Mouse (Mus musculus) central nervous system, embryonic 11.5 days (tissue): Measurements from ENCODE around the gene Tbc1d8b. TPM values are rescaled to one million over a fixed set of nuclear protein-coding genes. Genes with fewer than 3 reads are reported as not detected.

Experiments
- polyA plus RNA-seq: library from polyadenylated mRNA; depleted of rRNA; stranded (reverse); fragments of >200 nt; gene quantifications from 2 replicates; pipeline ENCODE4 v1.2.3, GENCODE M21; 2012; rRNA removed

Tbc1d8b gene
- polyA plus RNA-seq: 3.4 and 3.5 TPM in 2 replicates

DNA sequence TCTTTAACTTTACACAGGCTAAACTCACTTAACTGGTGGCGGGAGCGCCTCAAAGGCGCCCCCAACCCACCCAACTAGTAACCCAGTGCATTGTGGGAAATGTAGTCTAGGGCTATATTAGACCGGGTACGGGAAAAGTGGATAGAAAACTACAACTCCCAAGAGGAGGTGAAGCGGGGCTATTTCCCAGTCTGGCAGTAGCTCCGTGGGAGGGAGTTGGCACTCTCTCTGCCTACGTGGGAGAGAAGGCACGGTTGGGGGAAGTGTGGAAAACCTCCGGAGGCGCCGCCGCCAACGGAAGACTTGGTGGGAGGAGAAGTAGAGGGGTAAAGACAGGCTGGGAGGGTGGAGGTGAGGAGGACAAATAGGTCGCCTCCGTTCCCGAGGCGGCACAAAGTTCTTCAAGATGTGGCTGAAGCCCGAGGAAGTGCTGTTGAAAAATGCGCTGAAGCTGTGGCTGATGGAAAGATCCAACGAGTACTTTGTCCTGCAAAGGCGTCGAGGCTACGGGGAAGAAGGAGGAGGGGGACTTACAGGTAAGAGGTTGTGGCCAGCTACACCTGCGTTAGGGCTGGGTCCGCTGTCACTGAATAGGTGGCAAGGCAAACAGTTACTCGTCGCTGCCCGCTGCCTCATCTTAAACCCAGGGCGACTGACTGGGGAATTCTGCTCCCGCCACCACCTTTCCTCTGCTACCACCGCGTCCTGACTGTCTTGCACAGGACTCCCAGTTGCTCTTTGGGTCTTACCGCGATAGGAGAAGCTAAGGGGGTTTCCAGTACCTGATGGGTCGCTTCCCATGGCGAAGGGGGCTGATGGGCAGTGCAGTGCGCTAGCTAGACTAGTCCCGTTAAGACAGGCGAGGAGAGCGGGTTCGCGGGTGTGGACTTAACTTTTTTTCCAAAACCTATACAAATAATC, at the start of gene Tbc1d8b:
Tbc1d8b (plus strand) TSS at position 222 of the 921 bp plus-strand sequence.

DNA sequence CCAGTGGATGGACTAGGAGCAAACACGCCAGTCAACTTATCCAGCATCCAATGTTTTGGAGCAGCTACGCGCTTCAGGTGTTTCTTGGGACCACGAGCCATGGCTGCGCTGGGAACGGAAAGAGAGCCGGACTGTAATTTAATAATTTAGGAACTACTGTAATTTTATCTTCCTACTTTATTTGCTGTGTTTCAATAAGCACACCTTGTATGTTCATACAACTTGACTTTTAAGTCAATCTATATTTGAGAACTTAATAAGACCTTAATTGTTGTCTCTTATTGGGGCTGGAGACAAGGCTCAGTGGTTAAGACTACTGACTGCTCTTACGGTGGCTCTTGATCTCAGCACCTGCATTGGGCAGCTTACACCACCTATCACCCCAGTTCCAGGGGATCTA, 29.6 kb downstream of the Tbc1d8b start, which contains the start of gene Gm15013:
Gm15013 (minus strand) TSS at position 101 of the 400 bp plus-strand sequence.

GRCm38 (mm10) chrX:139782278-139783044, 97.7 kb downstream of the Tbc1d8b start, which contains the start of gene Ripply1:
TSS of gene Ripply1 (minus strand) at chrX:139782353.

DNA sequence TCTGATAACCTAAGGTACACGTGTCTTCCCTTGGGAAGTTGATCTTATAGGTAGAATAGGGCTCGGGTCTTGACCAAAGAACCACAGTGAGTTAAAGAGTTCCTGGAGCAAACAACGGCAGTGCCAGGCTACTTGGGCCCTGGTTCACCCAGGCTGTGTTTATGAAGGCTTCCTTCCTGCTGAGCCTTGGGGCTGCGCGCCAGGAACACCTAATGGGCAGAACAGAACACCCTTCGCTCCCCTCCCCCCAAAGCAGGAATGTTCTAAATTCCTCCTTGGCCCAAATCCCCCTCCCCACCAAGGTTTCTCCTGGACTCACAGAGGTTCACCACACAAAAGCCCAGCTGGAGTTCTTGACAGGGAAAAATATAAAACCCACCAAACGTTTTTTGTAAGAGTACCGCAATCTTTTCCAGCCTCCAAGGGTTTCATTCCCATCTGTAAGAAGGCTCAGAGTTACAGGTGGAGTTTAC, 115.6 kb downstream of the Tbc1d8b start, which contains the start of gene Cldn2:
Cldn2 (plus strand) TSS at position 423 of the 473 bp plus-strand sequence.

Other genes with a start within 250 kb of the Tbc1d8b start
- 0.94 and 1.6 TPM in 2 replicates for gene D330045A20Rik, start 204.6 kb upstream of the Tbc1d8b start, polyA plus RNA-seq
- 1.7 TPM in 2 replicates for gene Rnf128, start 121.7 kb upstream of the Tbc1d8b start, polyA plus RNA-seq
- gene Gm15013, start 29.5 kb downstream of the Tbc1d8b start, polyA plus RNA-seq: not detected in 2 replicates
- gene Ripply1, start 97.4 kb downstream of the Tbc1d8b start, polyA plus RNA-seq: 0.55 and 1.1 TPM in 2 replicates
- 0.12 and 0.20 TPM in 2 replicates for gene Cldn2, start 115.8 kb downstream of the Tbc1d8b start, polyA plus RNA-seq
- 7.6 and 9.8 TPM in 2 replicates for gene Morc4, start 186.7 kb downstream of the Tbc1d8b start, polyA plus RNA-seq